Mouse (Mus musculus): ENCODE results near the gene Atrn. TPM values are rescaled to one million over a fixed set of nuclear protein-coding genes. Genes with fewer than 3 reads are reported as not detected.

The Atrn gene
- total RNA-seq, 2 experiments from 2014 or later: 103 TPM

DNA sequence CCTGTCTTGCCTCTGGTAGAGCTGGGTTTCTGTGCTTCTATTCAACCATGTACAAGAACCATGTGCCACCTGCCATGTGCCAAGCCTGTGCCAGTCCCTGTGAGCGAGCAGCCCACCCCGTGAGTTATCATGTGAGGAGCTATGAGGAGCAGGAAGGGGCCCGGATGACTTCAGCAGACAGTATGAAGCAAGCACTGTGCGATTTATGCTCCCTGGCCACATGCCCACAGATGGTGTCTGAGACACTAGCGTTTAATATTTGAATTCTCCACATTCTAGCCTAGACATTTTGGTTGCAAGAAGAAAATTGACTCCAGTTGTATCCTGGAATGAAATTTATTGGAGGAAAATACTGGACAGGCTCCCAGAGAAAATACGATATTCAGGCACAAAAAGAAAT lies 161.2 kb downstream of the Atrn start:
- peak in 1 of 2 experiments; percentile 37 for DNase-seq (ENCODE audit: low spot score in 2 of 2)

DNA sequence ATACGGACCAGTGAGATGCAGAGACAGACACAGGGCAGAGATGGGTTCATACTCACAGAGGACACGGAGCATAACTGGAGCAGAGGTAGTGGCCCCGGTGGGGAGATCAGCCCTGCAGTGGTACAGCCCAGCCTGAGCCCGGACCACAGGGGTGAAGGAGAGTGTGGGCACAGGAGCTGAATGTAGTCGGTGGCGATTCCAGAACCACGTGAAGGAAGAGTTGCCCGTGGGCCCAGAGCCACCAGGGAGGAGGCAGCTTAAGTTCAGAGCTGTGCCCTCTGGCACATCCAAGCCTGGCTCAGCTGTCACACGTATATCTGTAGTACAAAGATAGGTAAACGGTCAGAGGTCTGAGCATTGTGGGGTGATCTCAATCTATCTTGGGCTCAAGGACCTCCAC lies 166.2 kb downstream of the Atrn start:
- DNase-seq (ENCODE audit: low spot score in 2 of 2): no peak

Small RNA genes within 50 kb of the gene (microRNA-seq; reads per million reads assigned to microRNA genes)
- 0.20 to 0.45 reads per million in 2 experiments for gene Mir6973b

Other genes starting within 250 kb of the Atrn start
- gene Ddrgk1, start 241.8 kb upstream of the Atrn start, total RNA-seq (2021): 10 to 100 TPM; 57.9 to 71.9 TPM
- gene Itpa, start 238.9 kb upstream of the Atrn start, total RNA-seq (2021): 10 to 100 TPM; 39.5 to 43.4 TPM
- gene Slc4a11, start 209.0 kb upstream of the Atrn start, total RNA-seq (2021): under 1 TPM; 0.21 to 0.38 TPM
- 10 to 100 TPM; 79.8 to 94.0 TPM for gene 4930402H24Rik, start 89 bp upstream of the Atrn start, total RNA-seq (2021)
- 10 to 100 TPM; 38.7 to 40.0 TPM for gene Gfra4, start 136.6 kb downstream of the Atrn start, total RNA-seq (2021)
- gene Adam33, start 157.3 kb downstream of the Atrn start, total RNA-seq (2021): 1 to 10 TPM; 1.1 to 1.4 TPM
- gene Siglec1, start 180.3 kb downstream of the Atrn start, total RNA-seq (2021): under 1 TPM; 0.50 to 0.51 TPM
- 10 to 100 TPM in 1 of 2 experiments, 1 to 10 TPM in 1; 9.3 to 10.9 TPM for gene Hspa12b, start 220.8 kb downstream of the Atrn start, total RNA-seq (2021)
- not detected for gene Gm11037, start 227.0 kb downstream of the Atrn start, total RNA-seq (2021)

Measured in layer of hippocampus, postnatal 10 days (tissue).